Mouse (Mus musculus) frontal cortex, postnatal 36 days (tissue): Measurements from ENCODE around the gene Col19a1.
"Not testable (repeated sequence)": the region's sequence is repeated elsewhere in the genome, so short reads cannot be mapped to it uniquely, and the experiment has no call there.

Source experiments
- DNase-seq, 2 experiments: peaks; one replicate each; pipeline ENCODE4 v3.0.0; 2022; ENCODE audit warnings: low spot score in 2 of 2

Gene Col19a1

DNA sequence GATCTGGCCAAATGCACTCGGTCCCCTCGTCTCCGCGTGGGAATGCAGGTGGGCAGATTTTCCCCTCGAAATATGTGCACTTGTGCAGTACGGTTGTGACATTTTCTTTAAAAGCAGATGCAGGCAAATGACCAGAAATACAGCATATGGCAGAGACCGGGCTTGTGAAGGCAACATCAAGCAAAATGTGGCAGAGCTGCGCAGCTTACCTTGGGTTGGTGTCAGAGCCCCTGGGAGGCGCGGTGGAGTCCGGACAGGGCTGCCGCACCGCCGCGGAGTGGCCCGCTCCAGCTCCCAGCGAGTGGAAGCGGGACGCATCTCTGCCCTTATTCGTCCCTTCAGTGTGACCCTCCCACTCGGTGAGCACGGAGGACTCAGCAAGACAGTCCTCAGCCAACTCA, at the start of gene Col19a1:
Gene Col19a1, minus strand, starts transcription at position 332 of the 401 bp plus-strand sequence.
- DNase-seq: peak; percentile 37 to 40

DNA sequence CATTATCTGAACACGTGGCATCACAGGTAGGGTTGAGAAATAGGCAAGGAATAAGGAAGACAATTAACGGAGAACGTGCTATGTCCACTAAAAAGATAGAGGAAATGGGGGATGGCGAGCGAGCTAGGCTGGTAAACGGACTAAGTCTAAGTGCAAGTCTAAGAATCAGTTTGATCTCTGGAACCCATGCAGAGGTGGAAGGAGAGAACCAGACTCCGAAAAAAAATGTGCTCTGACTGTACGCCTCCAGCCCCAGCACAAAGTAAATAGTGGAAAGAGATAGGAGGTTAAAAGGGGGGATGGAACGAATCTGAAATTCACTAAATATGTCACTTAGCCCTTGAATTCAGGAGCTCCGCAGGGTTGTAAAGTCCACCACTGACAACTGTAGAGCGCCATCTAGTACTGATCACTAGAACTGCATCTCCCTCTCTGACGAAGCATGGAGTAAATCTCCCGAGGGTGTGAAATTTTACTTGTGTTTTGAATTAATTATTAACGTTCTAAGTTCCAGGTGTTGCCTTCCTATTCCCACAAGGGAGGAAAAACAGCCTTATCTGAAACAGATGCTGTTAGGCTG, 46.4 kb upstream of the Col19a1 start:
- peak in 1 of 2 experiments; percentile 46 for DNase-seq

DNA sequence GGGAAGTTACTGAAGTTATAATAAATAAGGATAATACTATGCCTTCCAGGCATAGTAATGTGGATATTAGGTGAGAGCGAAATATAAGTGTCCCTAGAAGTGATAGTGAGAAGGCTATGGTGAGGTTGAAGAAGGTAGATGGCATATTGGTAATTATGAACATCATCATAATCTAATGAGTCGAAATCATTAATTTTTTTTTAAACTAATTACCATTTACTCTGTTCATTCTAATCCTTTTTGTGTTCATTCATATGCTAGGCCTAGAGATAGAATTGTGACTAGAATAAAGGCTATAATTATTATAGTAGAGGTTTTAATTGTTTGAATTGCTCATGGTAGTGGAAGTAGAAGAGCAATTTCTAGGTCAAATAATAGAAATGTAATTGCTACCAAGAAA, 25.3 kb upstream of the Col19a1 start:
- not testable (repeated sequence) for DNase-seq

DNA sequence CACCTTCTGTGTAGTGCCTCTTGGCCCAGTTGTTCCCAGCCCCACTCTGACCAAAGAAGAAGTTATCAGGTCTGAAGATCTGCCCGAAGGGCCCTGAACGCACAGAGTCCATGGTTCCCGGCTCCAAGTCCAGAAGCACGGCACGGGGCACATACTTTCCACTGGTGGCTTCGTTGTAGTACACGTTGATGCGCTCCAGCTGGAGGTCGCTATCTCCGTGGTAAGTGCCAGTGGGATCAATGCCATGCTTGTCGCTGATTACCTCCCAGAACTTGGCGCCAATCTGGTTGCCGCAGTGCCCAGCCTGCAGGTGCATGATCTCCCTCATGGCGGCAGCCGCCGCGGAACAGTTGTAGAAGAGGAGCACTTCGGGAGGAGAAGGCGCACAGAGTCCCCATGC, 7.8 kb upstream of the Col19a1 start:
- DNase-seq: no peak

DNA sequence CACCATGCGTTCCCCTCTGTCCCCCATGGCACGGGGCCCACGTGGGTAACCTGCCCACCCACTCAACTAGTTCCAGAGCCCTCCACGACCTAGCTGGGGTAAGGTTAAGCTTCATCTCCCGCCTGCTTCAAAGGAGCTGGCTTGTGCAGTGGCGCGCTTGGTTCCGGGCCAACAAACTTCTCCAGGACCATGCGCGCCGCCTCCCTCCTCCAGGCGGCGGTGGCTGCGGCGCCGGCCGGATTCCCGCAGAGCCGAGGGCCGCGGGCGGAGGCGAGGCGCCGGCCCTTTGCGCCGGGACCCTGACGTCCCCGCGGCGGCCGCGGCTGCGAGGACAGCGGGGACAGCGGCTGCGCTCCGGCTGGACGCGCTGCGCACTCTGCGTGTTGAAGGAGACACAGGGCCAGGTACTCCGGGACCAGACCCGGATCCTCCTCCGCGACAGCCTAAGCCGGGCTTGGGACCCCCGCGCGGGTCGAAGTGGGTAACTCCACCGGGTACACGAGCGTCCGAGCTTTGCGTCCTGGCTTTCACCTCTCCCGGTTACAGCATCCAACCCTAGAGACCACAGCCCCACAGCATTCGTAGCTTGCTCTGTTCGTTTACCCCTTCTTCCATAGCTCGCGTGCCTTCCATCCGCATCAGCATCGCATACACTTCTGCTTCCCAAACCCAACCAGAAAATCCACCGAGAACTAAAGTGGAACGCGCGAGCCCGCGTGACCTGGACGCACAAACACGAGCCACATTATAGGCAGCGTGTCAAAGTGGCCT, 717 bp downstream of the Col19a1 start:
- DNase-seq: peak; percentile 58 to 63

DNA sequence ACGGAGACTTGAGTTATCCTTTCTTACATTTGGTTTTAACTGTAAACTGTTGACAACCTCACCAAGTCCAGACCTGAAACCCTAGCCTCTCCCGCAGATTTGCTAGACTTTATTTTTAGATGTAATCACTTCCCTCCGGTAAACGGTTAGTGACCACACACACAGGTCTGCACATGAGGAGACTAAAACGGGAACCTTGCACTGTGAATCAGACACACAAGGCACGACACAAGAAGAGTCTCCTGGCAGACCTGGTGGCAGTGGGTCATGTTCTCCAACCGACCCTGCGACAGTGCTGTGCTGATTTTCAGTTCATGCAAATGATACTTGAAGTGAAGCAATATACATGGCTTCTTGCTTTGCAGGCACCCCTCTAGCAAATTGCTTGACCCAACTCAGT, 14.7 kb downstream of the Col19a1 start:
- DNase-seq: no peak

DNA sequence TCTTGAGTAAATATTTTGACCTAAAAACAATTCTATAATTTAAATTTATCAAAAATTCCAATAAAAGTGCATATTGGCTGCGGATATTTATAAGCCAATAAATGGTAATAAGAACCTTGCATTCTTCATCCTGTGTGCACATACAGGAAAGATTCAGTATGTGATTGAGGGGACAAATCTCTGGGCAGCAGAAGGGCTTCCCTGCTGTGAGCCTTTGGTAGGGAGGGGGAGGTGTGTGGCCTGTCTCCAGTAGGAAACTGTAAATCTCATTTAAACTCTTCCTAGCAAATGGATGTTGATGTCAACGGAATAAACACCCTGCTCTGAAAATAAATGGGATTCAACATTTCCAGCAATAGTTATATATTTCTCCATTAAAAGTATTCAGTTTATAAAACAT, 23.2 kb downstream of the Col19a1 start:
- no peak for DNase-seq

DNA sequence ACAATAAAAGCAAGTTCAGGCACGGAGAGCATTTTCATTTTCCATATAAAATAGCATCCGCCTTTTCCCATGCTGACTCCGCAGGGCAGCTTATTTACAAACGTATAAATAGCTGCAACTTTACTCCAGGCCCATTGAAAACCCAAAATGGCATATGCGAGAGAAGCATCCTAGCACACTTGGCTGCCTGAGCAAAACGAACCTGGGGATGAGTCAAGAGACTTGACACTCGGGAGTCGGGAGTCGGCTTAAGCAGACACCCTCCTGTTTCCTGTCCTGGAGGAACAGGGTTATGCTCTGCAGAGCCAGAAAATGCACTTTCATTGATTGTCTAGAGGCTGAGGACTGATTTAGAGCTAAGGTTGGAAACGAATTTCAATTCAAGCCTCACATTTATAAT, 29.3 kb downstream of the Col19a1 start:
- DNase-seq: no peak

DNA sequence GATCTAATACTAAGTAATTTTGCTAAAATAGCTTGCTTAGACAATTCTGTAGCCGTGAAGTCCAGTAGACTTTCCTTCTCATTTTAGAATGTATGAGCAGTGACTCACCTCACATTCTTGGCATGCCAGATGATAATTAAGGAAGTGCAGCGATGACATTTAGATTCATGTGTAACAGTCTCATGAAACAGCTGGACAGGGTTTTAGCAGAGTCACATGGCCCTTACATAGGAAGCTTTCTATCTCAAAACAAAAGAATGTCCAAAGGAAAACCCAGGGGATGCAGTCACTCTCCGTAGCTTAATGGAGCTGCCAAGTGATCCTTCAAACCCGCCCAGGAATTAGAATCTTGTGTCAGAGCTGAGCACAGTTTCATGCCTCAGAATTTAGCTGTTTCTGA, 33.8 kb downstream of the Col19a1 start:
- DNase-seq: no peak

DNA sequence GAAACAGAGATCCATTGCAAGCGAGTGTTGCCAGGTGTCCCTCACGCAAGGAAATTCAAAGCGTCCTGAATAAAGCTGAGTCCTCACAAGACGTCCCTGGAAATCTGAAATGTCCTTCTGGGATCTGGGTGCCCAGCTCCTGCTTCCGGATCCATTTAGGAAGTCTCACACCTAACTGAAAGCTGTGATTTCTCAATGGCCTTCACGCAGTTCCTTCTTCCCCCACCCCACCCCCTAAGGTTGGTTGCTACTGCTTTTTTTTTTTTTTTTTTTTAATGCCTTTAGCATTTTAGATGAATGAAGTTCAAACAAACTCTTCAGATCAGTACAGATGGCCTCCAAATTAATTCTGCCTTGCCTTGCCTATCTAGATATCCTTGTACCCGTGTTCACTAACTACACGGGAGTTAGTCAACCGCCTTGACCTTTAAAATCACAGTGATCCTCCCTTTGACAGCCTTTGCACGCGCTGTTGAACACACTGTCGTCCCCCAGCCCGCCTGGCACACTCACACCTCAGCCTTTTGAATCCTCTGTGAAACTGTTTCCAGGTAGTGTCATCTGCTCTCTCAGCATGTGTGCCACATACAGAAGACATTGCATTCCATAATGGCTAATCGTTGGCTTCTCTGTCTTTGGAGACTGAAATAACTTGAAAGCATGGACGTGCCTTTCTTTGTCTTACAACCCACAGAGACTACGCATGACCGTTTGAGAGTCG, 36.6 kb downstream of the Col19a1 start:
- DNase-seq: no peak

DNA sequence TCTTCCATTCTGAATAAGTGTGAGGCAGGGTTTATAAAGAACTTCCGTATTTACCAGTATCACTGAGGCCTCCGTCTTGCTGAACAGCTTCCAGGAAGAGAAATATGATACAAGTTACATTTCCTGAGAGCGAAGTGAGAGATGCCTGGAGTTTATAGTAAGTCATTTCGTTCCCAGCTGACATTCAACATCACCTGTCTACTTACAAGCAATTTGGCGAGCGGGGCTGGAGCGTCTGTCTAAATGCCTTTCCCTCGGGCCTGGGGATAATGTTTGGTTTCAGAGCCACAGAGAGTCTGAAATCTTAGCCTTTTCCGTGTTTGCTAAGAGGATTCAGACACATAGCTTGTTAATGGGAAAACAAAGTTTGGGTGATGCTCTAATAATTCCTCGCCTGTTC, 37.2 kb downstream of the Col19a1 start:
- no peak for DNase-seq

DNA sequence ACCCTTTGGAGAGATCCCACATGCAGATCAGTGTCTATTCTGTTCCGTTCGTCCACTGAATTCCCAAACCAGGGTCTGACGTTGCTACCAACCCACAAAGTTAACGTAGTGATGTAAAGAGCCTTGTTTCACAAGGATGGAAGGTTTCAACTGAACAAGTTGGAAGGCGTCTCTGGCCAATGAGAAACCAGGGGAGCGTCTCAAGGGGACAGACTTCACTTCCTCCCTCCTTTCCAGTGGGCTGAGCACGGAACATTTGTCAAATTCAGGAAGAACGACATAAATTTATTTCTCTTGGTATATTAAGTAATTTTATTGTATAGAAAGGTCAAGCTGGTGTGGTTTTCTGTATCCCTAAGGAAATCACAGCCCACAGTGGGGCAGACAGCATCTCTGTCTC, 38.2 kb downstream of the Col19a1 start:
- DNase-seq: no peak

DNA sequence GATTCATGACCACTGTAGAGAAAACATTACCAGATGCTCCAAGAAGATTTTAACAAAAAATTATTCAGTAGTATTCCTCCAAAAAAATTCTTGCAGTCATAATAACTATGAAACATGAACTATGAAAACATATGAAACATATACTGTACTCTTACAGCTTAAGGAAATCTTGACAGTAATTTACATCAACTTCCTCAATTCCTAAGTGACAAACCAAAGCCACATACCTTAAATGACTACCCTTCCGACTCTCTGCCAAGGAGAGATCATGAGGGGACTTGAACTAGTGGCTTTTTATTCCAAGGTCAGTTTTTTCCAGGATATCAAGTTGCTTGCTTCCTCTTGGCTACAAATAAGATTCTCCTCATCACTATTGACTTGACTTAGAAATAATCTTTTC, 39.7 kb downstream of the Col19a1 start:
- DNase-seq: no peak

DNA sequence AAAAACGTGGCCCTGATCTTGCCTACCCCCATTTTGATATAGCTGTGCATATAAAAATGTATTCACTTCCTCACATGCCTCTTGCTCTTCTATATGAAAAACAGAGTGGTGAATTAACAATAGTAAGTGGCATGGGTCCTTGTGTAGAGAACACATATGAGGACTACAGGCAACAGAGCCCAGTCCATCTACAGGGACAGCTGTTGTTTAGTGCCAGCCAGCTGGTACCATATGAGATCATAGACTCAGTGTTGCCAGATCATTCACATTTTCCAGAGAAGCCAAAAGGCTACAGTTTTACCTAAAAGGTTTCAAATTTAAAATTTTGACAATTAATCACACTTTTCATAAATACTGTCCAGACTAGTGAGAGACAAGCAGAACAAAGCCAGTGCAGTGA, 47.4 kb downstream of the Col19a1 start:
- no peak for DNase-seq

DNA sequence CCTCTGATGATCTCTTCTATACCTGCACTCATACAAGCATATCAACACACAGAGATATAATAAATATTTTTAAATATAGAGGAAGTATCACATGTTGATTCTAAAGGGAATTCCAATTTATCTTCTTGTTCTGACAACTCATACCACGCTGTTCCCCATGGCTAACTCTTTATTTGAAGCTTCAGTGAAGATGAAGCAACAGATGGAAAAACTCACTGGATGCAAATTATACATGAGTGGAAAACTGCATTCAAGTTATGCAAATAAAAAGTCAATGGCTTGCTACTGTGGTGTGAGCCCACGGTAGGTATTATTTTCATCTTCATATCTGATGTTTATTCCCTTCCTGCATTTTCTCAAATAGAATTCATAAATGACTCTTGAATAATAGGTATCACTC, 60.1 kb downstream of the Col19a1 start:
- DNase-seq: no peak

DNA sequence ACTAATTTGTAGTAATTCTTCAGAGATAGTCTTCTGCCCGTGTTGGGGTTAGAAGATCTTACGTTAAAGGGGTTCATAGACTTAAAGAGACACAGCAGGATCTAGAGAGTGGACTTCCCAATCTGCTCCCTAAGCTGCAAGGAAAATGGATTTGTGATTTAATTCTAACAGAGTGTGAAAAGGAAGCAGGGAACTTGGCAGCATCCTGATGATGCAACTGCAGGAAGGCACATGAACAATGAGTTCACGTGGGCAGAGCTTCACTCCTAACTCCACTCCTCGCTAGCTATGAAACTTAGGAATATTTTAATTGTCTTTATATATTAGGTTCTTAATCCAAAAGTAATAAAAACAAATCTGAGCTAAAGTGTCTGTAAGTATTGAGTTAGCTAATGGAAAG, 69.8 kb downstream of the Col19a1 start:
- no peak for DNase-seq

DNA sequence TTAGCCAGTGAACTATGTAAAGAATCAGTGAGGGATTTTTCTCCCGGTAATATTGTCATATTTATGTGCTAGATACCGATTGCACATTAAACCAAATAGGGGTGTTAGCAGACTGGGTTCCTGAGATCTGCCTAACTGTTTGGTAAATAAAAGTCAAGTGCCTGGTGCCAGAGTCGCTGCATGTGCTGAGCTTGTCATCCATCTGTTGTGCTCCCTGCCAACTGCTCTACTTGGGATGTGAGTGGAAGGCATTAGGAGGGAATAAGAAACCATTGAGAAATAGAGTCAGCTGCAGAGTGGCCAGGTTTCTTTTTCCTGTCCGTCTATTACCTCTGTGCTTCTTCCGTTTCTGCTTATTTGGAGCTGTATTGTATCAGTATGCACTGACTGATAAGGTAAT, 71.9 kb downstream of the Col19a1 start:
- DNase-seq: no peak

DNA sequence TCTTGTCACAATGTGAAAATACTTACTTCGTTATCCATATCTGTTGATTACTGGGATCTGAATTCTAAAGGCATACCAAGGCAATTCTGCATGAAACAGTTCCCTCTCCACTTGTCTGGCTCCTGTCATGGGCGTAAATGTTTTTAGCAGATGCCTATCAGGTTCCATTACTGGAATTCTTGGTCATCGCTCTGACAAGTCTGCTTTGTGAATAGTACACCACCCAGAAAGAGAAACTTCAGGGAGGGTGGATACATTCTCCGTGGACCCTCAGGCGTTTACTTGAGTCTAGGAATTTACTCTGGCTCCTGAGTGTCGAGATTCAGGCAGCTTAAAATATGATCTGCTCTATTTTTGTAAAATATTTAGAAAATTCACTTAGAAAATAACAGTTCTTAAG, 75.7 kb downstream of the Col19a1 start:
- no peak for DNase-seq

DNA sequence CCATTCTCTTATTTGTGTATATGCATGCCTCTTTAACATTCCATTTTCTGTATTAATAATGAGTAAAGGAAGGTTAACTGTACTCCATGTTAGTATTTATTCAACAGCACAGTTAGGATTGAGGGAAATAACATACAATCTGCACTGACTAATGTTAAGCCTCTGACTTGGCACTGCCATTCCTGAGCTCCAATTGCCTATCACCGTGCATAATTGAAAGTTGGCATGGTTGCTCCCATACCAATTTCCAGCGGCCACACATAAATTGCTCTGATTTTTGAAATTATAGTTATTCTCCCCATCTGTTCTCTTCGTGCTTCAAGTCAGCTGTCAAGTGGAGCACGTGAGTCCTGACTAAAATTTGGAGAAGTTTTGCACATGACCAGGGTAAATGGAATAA, 91.9 kb downstream of the Col19a1 start:
- DNase-seq: no peak

DNA sequence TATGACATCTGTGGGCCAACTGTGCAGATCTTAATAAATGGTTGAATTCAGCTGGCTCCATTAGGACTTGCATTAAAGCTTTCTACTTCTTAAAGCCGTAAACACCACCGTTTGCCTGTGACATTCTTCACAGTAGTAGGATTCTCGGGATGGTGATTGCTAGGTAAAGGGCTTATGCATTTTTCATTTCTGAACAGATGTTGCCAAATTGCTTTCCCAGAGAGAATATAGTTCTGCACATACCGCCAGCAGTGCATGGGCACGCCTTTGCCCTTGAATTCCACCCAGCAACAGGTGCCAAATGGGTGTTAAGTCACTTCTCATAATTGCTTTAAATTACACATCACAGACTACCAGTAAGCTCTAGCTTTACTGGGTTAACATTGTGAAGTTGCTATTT, 103.1 kb downstream of the Col19a1 start:
- no peak for DNase-seq

DNA sequence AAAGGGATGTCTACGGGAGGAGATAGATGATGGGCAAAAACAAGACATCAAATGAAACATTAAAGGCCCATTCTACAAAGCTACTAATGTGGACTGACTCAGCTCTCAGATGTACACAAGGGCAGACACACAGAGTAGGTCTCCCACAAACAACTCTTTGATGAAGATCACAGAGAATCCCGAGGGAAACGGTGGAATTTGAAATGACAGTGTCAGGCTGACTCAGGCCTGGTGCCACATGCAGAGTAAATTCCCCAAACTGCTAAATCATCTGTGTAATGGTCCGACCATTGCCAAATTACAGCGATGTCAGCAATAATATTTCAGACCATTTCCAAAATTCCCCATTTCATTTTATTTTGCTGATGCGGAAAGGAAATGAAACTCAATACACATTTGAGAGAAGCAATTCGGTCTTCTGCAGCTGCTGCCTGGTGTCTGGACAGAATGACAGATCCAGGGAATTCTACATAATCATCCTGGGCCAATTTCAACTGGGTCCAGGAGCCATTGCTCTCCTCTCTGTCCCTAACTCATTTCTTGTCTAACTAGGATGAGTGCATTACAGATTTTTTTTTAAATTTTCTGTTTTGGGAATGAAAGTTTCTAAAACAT, 116.1 kb downstream of the Col19a1 start:
- DNase-seq: no peak

DNA sequence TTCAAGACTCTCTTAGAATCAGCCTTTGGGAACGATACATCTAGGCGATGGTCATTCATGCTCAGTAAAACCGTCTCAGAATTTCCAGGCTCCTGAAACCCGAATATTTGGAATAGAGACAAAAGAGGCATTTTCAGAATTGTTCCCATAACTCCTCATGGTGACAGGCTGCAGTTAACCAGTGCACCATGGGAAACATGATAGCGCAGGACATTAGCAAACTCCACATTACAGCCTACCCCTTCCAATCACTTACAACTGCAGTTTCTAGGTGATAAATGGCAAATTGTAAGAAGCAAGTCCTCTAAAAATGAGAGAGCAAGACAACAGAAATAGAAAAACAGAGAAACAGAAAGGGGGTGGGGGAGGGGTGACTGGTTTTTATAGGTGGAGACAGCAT, 116.6 kb downstream of the Col19a1 start:
- no peak for DNase-seq
